Mouse (Mus musculus) cerebellum, postnatal 10 days (tissue): ENCODE data around the gene Churc1.
"Not testable (repeated sequence)": the region's sequence is repeated elsewhere in the genome, so short reads cannot be mapped to it uniquely, and the experiment has no call there.

ENCODE experiments used
- DNase-seq, 2 experiments: peaks; one replicate each; pipeline ENCODE4 v3.0.0; 2021; ENCODE audit warnings: mixed read lengths in 2 of 2

Churc1 gene

GRCm38 (mm10) chr12:76765354-76765851, at the start of gene Churc1, which contains the start of gene Fntb:
TSS of gene Churc1 (plus strand) at chr12:76765538.
TSS of gene Fntb (plus strand) at chr12:76765589.
- DNase-seq = peak; percentile 94 to 95

- DNase-seq = no peak
Observed at GRCm38 (mm10) chr12:76718384-76718783, 47.0 kb upstream of the Churc1 start.

DNA sequence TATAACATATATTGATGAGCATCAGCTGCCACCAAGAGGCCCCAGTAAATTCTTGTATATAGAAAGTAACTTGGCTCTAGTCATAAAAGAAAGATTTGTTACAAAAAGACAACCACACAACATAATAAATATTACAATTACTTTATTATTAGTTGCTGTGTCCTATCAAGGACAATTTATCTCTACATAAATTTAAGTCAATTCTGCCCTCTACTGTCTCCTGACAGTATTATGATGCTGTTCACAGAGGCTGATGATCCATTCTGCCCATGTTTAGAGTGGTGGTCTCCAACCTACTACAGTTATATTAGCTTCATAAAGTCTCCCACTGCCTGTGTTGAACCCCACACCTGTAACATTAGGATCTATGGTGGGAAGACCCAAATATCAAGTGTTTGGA, 44.8 kb upstream of the Churc1 start:
- peak; percentile 29 to 53 for DNase-seq

DNA sequence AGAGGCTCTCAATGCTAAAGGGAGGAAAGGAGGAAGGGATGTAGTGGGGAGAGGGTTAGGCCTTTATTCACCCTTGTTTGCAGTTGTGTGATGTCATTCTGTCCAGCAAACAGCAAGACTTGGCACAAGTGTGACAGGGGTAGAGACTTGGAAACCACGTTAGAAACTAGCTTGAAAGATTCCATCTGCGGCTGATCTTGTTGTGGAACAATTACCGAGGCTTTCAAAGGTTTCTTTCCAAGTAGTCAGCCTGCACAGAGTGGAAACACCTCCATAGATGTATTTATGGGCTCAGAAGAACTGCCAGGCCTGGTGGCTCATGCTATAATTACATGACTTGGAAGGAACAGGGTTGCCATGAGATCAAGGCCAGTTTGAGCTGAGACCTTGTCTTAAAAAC, 43.3 kb upstream of the Churc1 start:
- no peak for DNase-seq

- peak; percentile 53 to 62 for DNase-seq
Observed at GRCm38 (mm10) chr12:76727955-76728354, 37.4 kb upstream of the Churc1 start.

- peak; percentile 59 to 64 for DNase-seq
Observed at GRCm38 (mm10) chr12:76750866-76751459, 14.4 kb upstream of the Churc1 start.

- DNase-seq = peak; percentile 81 to 93
Observed at GRCm38 (mm10) chr12:76752652-76753318, 12.6 kb upstream of the Churc1 start.

DNA sequence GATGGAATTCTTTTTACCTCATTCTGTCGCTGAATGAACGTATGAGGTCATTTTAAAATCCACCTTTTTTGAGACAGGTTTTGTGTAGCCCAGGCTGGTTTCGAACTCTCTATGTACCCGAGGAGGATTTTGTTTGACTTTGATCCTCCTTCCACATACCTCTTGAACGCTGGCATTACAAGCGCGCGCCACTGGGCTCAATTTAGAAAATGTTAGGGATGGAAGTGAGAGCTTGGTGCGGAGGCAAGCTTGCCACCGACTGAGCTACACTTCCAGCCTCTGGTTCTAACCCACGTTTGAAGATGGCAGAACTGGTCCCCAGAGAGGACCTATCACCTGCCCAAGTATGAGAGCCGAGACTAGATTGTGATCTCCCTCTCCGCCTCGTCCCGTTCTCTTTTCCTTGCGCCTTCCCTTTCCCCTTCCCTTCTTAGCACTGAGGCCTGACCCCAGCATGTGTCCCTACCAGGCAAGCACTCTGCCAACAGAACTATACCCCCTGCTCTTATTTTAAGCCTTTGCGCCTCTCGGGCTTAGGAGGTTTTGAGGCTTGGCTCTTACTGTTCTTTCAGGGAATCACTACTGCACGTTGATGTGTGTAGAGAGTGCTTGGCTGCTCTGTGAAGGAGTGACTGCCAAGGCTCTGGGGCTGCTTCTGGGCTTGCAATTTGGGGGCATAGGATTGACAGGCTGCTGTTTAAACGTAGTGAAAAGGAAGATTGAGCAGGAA, 728 bp downstream of the Churc1 start:
- DNase-seq = peak in 1 of 2 experiments; percentile 39

- DNase-seq = no peak
Observed at GRCm38 (mm10) chr12:76770841-76771500, 5.6 kb downstream of the Churc1 start.

DNA sequence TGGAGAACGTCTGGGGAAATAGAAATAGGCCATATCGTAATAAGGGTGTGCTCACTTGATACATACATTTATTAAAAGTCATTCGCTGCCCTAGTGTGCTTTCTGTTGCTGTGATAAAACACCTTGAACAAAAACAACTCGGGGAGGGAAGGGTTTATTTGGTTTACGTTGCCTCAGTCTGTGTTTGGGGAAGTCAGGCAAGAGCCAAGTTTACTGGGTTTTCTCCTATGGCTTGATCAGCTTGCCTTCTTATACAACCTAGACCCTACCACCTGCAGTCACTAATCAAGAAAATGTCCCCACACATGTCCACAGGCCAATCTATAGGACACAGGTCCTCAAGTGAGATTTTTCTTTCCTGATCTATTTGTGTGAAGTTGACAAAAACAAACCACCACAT, 6.2 kb downstream of the Churc1 start:
- DNase-seq = no peak

DNA sequence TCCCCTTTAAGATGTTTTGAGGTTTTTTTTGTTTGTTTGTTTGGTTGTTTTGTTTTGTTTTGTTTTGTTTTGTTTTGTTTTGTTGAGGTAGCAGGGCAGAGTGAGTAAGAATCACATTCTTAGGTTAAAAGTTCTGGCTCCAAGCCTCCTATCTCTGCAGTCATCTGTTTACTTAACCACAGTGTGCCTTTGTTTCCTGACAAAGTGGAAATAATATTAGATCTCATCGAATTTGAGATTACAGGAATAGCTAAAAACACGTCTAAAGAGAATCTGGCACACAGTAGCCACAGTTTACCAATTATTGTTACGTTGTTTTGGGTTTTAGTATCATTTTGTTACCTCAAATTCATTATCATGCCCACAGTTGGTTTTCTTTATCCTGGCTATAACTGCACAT, 9.3 kb downstream of the Churc1 start:
- no peak for DNase-seq

GRCm38 (mm10) chr12:76775132-76775531, 9.8 kb downstream of the Churc1 start:
- DNase-seq = no peak

- no peak for DNase-seq
Observed at GRCm38 (mm10) chr12:76776898-76777297, 11.6 kb downstream of the Churc1 start.

GRCm38 (mm10) chr12:76777845-76778244, 12.5 kb downstream of the Churc1 start:
- DNase-seq = no peak

GRCm38 (mm10) chr12:76778305-76779083, 13.2 kb downstream of the Churc1 start:
- DNase-seq = no peak

GRCm38 (mm10) chr12:76779951-76780350, 14.6 kb downstream of the Churc1 start:
- DNase-seq = no peak

DNA sequence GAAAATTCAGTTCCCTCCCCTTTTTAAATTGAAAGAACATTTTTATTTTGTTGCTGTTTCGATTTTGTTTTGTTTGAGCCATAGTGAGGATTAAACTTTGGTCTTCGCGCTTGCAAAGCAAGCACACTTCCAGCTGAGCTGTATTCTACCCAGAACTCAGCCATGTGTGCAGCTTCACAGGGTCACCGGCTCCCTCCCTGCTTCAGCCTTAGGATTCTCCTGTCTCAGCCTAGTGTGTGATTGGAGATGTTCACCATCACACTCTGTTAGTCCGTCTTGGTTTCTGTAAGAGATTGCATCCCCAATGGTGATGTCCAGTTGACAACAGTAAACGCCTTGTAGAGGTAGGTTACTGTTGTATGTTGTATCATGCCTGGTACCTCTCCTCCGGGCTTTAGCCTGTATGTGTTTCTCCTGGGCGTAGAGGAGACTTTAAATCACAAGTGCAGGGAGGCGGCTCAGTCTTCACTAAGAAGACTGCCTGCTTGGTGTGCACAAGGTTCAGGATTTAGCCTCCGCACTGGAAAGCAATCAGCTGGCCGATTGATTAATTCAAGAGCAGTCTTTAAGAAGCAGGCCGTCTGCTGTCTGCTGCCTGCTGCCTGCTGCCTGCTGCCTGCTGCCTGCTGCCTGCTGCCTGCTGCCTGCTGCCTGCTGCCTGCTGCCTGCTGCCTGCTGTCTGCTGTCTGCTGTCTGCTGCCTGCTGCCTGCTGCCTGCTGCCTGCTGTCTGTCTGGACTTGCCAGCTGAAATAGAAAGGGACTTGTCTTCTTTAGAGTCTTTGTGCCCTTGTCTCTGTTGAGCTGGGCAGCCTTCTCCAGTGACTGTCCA, 15.5 kb downstream of the Churc1 start:
- peak; percentile 47 to 70 for DNase-seq

DNA sequence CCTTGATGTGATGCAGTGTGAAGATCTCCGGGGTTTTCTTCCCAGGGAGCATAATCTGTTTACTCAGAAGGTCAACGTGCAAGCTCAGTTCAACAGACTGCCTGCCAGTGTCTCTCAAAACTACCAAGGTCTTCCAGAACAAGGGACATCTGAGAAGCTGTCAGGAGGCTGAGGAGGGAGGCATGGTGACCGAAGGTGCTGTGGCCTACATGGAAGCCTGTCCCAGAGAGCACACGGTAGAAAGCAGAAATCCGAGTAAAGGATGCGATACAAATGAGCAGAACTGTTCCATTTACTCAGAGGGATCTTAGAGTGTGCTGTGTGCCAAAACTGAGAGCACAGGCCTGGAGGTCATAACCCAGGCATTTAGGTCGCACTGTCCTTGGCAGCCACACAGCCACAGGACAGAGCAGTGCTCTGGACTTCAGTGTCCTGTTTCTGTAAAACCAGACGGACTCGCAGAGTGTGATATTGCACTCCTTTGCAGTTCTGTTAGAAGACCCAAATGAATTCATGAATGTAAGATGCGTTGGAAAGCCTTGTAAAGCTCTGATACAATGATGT, 18.8 kb downstream of the Churc1 start:
- DNase-seq = no peak

DNA sequence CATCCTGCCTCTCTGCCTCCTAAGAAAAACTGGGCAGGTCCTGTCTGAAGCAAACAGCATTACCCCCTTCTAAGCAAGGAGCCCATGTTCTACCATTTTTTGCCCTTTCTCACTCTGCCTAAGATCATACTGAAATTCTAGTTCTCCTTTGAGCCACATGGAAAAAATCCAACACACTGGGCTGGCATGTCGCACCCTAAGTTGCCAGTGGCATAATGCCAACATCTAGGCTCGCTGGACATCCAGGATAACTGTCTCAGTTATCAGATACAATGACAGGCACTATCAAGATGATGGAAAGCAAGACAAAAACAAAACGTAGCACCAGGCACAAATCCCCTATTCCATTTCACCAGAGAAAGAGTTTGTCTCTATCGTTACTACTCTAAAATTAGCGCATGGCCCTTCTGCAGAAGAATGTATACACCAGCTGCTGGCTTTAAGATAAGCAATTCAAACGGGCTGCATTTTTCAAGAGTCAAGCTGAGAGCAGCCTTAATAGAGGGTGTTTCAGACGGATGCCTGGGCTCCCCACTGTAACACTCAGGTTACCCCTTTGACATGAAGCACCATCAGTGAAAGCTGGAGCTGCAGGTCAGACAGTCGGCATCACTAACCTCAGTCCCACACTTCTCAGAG, 25.2 kb downstream of the Churc1 start:
- peak; percentile 59 to 63 for DNase-seq

GRCm38 (mm10) chr12:76792540-76792939, 27.2 kb downstream of the Churc1 start:
- not testable (repeated sequence) for DNase-seq
